Comparison of ENCODE assay signal across 25 mouse cellular contexts in the genomic region with DNA sequence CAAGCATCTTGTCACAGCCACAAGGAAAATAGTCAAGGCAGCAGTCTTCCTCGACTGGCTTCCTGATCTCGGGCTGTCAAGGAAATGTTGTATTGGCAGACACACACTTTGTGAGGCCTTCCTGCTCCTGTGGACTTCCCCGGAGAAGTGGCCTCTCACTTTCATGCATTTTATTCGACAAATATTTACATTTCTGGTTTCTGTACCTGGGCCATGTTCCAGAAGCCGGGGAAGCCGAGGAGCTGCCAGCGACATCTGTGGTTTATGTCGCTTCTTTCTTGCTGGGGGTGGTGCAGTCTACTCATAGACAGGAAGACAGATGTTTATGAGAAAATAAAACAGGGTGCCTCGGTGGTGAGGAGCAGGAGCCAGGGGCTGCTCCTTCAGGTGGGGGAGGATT.
DNase-seq lines count a peak whose midpoint lies in the region; ATAC-seq and TF ChIP-seq lines count a peak whose summit lies in the region.
"Had no signal": no experiment of that assay in that cellular context is flagged by ENCODE, and none has a peak within 500 bp of the region (broad histone marks: within the 10 kb centered on the region; RNA-seq: fewer than 3 reads in every experiment).

No protein-coding gene starts in this region.

- H3K4me2 ChIP-seq in intestine, embryonic 14.5 days (ENCODE audit: low read length): no peak overlapping the region
- no peak overlapping the region for H3K4me2 ChIP-seq in intestine, postnatal 0 days (replicated peaks; ENCODE audit: low read depth)
- no peak overlapping the region for H3K4me2 ChIP-seq in stomach, embryonic 14.5 days (replicated peaks; ENCODE audit: low read depth, low read length)
- no peak overlapping the region for H3K4me2 ChIP-seq in stomach, postnatal 0 days (replicated peaks; ENCODE audit: low read depth)
- H3K4me2 ChIP-seq in midbrain, embryonic 13.5 days (replicated peaks): no peak overlapping the region
- H3K4me2 ChIP-seq: embryonic facial prominence, embryonic 13.5 days; heart, embryonic 13.5 days; midbrain, embryonic 15.5 days; neural tube, embryonic 15.5 days had no signal

- no peak overlapping the region for H3K9ac ChIP-seq in intestine, embryonic 14.5 days (ENCODE audit: low read length)
- H3K9ac ChIP-seq in intestine, postnatal 0 days (ENCODE audit: low read depth, low read length): no peak overlapping the region
- no peak overlapping the region for H3K9ac ChIP-seq in stomach, embryonic 14.5 days (replicated peaks; ENCODE audit: low read depth, low read length)
- no peak overlapping the region for H3K9ac ChIP-seq in stomach, postnatal 0 days (ENCODE audit: low read length)
- H3K9ac ChIP-seq in midbrain, embryonic 13.5 days (replicated peaks): no peak overlapping the region
- H3K9ac ChIP-seq: embryonic facial prominence, embryonic 13.5 days; heart, embryonic 13.5 days; liver, embryonic 14.5 days; midbrain, embryonic 15.5 days; neural tube, embryonic 15.5 days had no signal

- ATAC-seq in intestine, embryonic 14.5 days (replicated peaks; ENCODE audit: low FRiP score, low TSS enrichment, low read depth): no peak
- no peak for ATAC-seq in intestine, postnatal 0 days
- ATAC-seq in stomach, embryonic 14.5 days (ENCODE audit: insufficient number of reproducible peaks, insufficient read depth, low FRiP score, low read depth): peak; percentile 46; the same call in 1 of the 2 replicates
- no peak for ATAC-seq in stomach, postnatal 0 days (ENCODE audit: low FRiP score, low TSS enrichment)
- ATAC-seq in midbrain, embryonic 13.5 days: no peak
- ATAC-seq: forebrain, embryonic 16.5 days; hindbrain, embryonic 16.5 days; midbrain, embryonic 15.5 days had no signal

- no peak overlapping the region for H3K27ac ChIP-seq in intestine, embryonic 14.5 days (ENCODE audit: low read depth)
- H3K27ac ChIP-seq in intestine, postnatal 0 days (ENCODE audit: low read depth, low read length): no peak overlapping the region
- peak overlapping the region; percentile 52; the same call in 1 of the 2 replicates for H3K27ac ChIP-seq in stomach, embryonic 14.5 days (ENCODE audit: low read length)
- H3K27ac ChIP-seq in stomach, postnatal 0 days (replicated peaks): no peak overlapping the region
- no peak overlapping the region for H3K27ac ChIP-seq in midbrain, embryonic 13.5 days
- H3K27ac ChIP-seq: embryonic facial prominence, embryonic 13.5 days; heart, embryonic 13.5 days; liver, embryonic 14.5 days; macrophage; midbrain, embryonic 15.5 days; neural tube, embryonic 15.5 days had no signal

- DNase-seq in intestine, embryonic 14.5 days (ENCODE audit: low spot score): peak; percentile 60
- DNase-seq in stomach, postnatal 0 days (ENCODE audit: low spot score): no peak
- peak; percentile 4 for DNase-seq in lung, postnatal 36 days
- no peak for DNase-seq in heart, adult 18-20 months
- DNase-seq: adrenal gland, postnatal 10 days; cerebellum, adult 11-12 months; cerebellum, adult 9-11 months; embryo, embryonic 11 days; kidney, adult 18-20 months; retina, postnatal 1 day; right cerebral cortex, postnatal 14 days; thymus, postnatal 4 days had no signal

- H3K36me3 ChIP-seq in intestine, embryonic 14.5 days (ENCODE audit: control insufficient read depth, insufficient read depth, low read length): no peaks in the 10 kb centered on the region
- H3K36me3 ChIP-seq in intestine, postnatal 0 days (ENCODE audit: control insufficient read depth, insufficient read depth): no peaks in the 10 kb centered on the region
- H3K36me3 ChIP-seq in stomach, embryonic 14.5 days (ENCODE audit: control insufficient read depth, insufficient read depth, low read length): no peaks in the 10 kb centered on the region
- H3K36me3 ChIP-seq in stomach, postnatal 0 days (ENCODE audit: control insufficient read depth, insufficient read depth, low read length): no peaks in the 10 kb centered on the region
- no peaks in the 10 kb centered on the region for H3K36me3 ChIP-seq in midbrain, embryonic 13.5 days
- H3K36me3 ChIP-seq: embryonic facial prominence, embryonic 13.5 days; G1E; heart, embryonic 13.5 days; midbrain, embryonic 15.5 days; neural tube, embryonic 15.5 days had no signal

- H3K27me3 ChIP-seq in intestine, embryonic 14.5 days (replicated peaks; ENCODE audit: control insufficient read depth, insufficient read depth, low read length): no peaks in the 10 kb centered on the region
- H3K27me3 ChIP-seq in intestine, postnatal 0 days (replicated peaks; ENCODE audit: control insufficient read depth, insufficient read depth, low read length): no peaks in the 10 kb centered on the region
- no peaks in the 10 kb centered on the region for H3K27me3 ChIP-seq in stomach, embryonic 14.5 days (ENCODE audit: control insufficient read depth, insufficient read depth, low read length)
- no peaks in the 10 kb centered on the region for H3K27me3 ChIP-seq in stomach, postnatal 0 days (ENCODE audit: control insufficient read depth, insufficient read depth, low read length)
- H3K27me3 ChIP-seq in midbrain, embryonic 13.5 days: no peaks in the 10 kb centered on the region
- H3K27me3 ChIP-seq: embryonic facial prominence, embryonic 13.5 days; heart, embryonic 13.5 days; midbrain, embryonic 15.5 days; neural tube, embryonic 15.5 days had no signal

- H3K9me3 ChIP-seq in intestine, embryonic 14.5 days (ENCODE audit: control insufficient read depth, low read length): no peaks in the 10 kb centered on the region
- no peaks in the 10 kb centered on the region for H3K9me3 ChIP-seq in intestine, postnatal 0 days (ENCODE audit: control insufficient read depth)
- no peaks in the 10 kb centered on the region for H3K9me3 ChIP-seq in stomach, embryonic 14.5 days (ENCODE audit: control insufficient read depth, low read depth, low read length)
- no peaks in the 10 kb centered on the region for H3K9me3 ChIP-seq in stomach, postnatal 0 days (ENCODE audit: control insufficient read depth, low read length)
- H3K9me3 ChIP-seq in midbrain, embryonic 13.5 days: no peaks in the 10 kb centered on the region
- H3K9me3 ChIP-seq: embryonic facial prominence, embryonic 13.5 days; heart, embryonic 13.5 days; midbrain, embryonic 15.5 days; neural tube, embryonic 15.5 days had no signal

- no peak for TF ChIP-seq EP300 in stomach, postnatal 0 days (optimal IDR thresholded peaks at IDR 0.05)

- TF ChIP-seq CTCF in intestine, postnatal 0 days (IDR thresholded peaks at IDR 0.05; ENCODE audit: low read depth): no peak
- no peak for TF ChIP-seq CTCF in stomach, postnatal 0 days (IDR thresholded peaks at IDR 0.05; ENCODE audit: low read depth)

- H3K4me1 ChIP-seq in intestine, embryonic 14.5 days (replicated peaks; ENCODE audit: control insufficient read depth, insufficient read depth, low read length): peaks cover 5% of the 10 kb centered on the region; the same call in 1 of the 2 replicates
- no peaks in the 10 kb centered on the region for H3K4me1 ChIP-seq in intestine, postnatal 0 days (replicated peaks; ENCODE audit: control insufficient read depth, insufficient read depth, low read length)
- H3K4me1 ChIP-seq in stomach, embryonic 14.5 days (ENCODE audit: control insufficient read depth, insufficient read depth, low read length): no peaks in the 10 kb centered on the region
- no peaks in the 10 kb centered on the region for H3K4me1 ChIP-seq in stomach, postnatal 0 days (replicated peaks; ENCODE audit: control insufficient read depth, insufficient read depth)
- no peaks in the 10 kb centered on the region for H3K4me1 ChIP-seq in midbrain, embryonic 13.5 days (replicated peaks)
- H3K4me1 ChIP-seq: embryonic facial prominence, embryonic 13.5 days; heart, embryonic 13.5 days had no signal

- H3K4me3 ChIP-seq in intestine, embryonic 14.5 days (ENCODE audit: low read depth, low read length): no peak overlapping the region
- no peak overlapping the region for H3K4me3 ChIP-seq in intestine, postnatal 0 days (ENCODE audit: low read depth, low read length)
- no peak overlapping the region for H3K4me3 ChIP-seq in stomach, embryonic 14.5 days (ENCODE audit: low read depth, low read length)
- no peak overlapping the region for H3K4me3 ChIP-seq in stomach, postnatal 0 days (ENCODE audit: low read depth, low read length)
- H3K4me3 ChIP-seq in midbrain, embryonic 13.5 days (replicated peaks): no peak overlapping the region
- H3K4me3 ChIP-seq: embryonic facial prominence, embryonic 13.5 days; erythroblast, embryonic 14.5 days; heart, embryonic 13.5 days; midbrain, embryonic 15.5 days; neural tube, embryonic 15.5 days had no signal

- 22% methylated on average over 9 of the region's 9 CpGs for WGBS in intestine, embryonic 14.5 days
- 35% methylated on average over 9 of the region's 9 CpGs for WGBS in intestine, postnatal 0 days
- WGBS in stomach, embryonic 14.5 days: 16% methylated on average over 9 of the region's 9 CpGs
- whole genome bisulfite sequencing in stomach, postnatal 0 days: 12% methylated on average over 9 of the region's 9 CpGs
- WGBS in midbrain, embryonic 13.5 days: 84% methylated on average over 9 of the region's 9 CpGs

Comparison
In these comparisons a context has a peak if more than half of its experiments do, and no peak if none do; other contexts are left out.
1. DNase-seq: peak in intestine, embryonic 14.5 days (single experiment) and lung, postnatal 36 days (single experiment); none in stomach, postnatal 0 days (single experiment) and heart, adult 18-20 months (0 of 2).